Mouse (Mus musculus): ENCODE results near the gene Fkbp1b.
"Not testable (repeated sequence)": the region's sequence is repeated elsewhere in the genome, so short reads cannot be mapped to it uniquely, and the experiment has no call there.

Fkbp1b gene

GRCm38 (mm10) chr12:4843741-4844140 lies 2.4 kb upstream of the Fkbp1b start:
- DNase-seq (ENCODE audit: low spot score), result peak; percentile 48

GRCm38 (mm10) chr12:4842890-4843597 lies 1.7 kb upstream of the Fkbp1b start, which contains the start of gene Wdcp:
Gene Wdcp, plus strand, starts transcription at chr12:4843303.
- peak; percentile 77 for DNase-seq (ENCODE audit: low spot score)

- DNase-seq (ENCODE audit: low spot score), result no peak
Measured at GRCm38 (mm10) chr12:4842456-4842855, 1.1 kb upstream of the Fkbp1b start.

- no peak for DNase-seq (ENCODE audit: low spot score)
Measured at GRCm38 (mm10) chr12:4840741-4841140, 650 bp downstream of the Fkbp1b start.

GRCm38 (mm10) chr12:4840010-4840409 lies 1.4 kb downstream of the Fkbp1b start:
- no peak for DNase-seq (ENCODE audit: low spot score)

- DNase-seq (ENCODE audit: low spot score), result no peak
Measured at GRCm38 (mm10) chr12:4836959-4837358, 4.4 kb downstream of the Fkbp1b start.

GRCm38 (mm10) chr12:4827256-4827655 lies 14.1 kb downstream of the Fkbp1b start:
- no peak for DNase-seq (ENCODE audit: low spot score)

- peak; percentile 98 for DNase-seq (ENCODE audit: low spot score)
Measured at GRCm38 (mm10) chr12:4817361-4818101, 23.9 kb downstream of the Fkbp1b start, which contains the start of gene Sf3b6. Gene Sf3b6, plus strand, starts transcription at chr12:4817544.

GRCm38 (mm10) chr12:4816680-4817360 lies 24.6 kb downstream of the Fkbp1b start:
- no peak for DNase-seq (ENCODE audit: low spot score)

GRCm38 (mm10) chr12:4813636-4814035 lies 27.8 kb downstream of the Fkbp1b start:
- DNase-seq (ENCODE audit: low spot score), result no peak

- no peak for DNase-seq (ENCODE audit: low spot score)
Measured at GRCm38 (mm10) chr12:4811705-4812104, 29.7 kb downstream of the Fkbp1b start.

- DNase-seq (ENCODE audit: low spot score), result no peak
Measured at GRCm38 (mm10) chr12:4811036-4811435, 30.4 kb downstream of the Fkbp1b start.

GRCm38 (mm10) chr12:4797471-4797870 lies 43.9 kb downstream of the Fkbp1b start:
- DNase-seq (ENCODE audit: low spot score), result not testable (repeated sequence)

GRCm38 (mm10) chr12:4793718-4794117 lies 47.7 kb downstream of the Fkbp1b start:
- no peak for DNase-seq (ENCODE audit: low spot score)

- DNase-seq (ENCODE audit: low spot score), result not testable (repeated sequence)
Measured at GRCm38 (mm10) chr12:4788128-4788527, 53.3 kb downstream of the Fkbp1b start.

GRCm38 (mm10) chr12:4784466-4784865 lies 56.9 kb downstream of the Fkbp1b start:
- DNase-seq (ENCODE audit: low spot score), result no peak

GRCm38 (mm10) chr12:4783598-4783997 lies 57.8 kb downstream of the Fkbp1b start:
- no peak for DNase-seq (ENCODE audit: low spot score)

Measured in spleen, adult 12 weeks (tissue).